Mouse (Mus musculus): ENCODE results near the gene Manf. TPM values are rescaled to one million over a fixed set of nuclear protein-coding genes. Genes with fewer than 3 reads are reported as not detected.

The Manf gene
- 99.2 and 161 TPM in 2 replicates for polyA plus RNA-seq (2012)

DNA sequence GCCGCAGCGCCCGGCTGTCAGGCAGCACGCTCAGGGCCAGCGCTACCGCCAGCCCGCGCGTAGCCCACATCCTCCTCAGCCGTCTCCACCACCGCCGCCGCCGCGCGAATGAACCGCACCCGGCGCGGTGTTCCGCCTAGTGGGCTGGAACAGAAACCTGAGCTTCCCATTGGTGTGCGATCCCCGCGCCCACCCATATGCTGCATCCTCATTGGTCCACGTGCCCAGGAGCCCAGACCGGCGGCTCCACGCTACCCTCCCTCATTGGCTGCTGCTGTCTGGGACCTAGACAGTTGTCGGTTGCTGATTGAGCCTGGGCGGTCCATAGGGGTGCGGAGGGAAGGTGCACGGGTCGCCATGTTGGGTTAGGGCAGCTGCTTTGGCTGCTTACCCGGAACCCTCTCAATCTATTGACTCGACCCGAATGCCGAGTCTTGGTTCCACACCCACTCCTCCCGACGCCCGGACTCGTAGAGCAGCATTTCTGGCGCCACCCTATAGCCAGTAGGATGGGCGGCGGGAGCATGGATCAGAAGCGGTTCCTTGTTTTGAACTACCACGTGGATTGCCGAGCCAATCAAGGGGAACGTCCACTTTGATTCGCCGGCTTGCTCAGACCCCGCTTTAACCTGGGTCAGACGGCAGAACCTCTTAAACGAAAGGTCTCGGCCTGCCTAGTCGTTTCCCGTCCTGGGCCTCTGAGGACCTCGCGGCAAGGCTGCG, at the start of gene Manf:
TSS of gene Manf (minus strand) at position 151 of the 723 bp plus-strand sequence.
- TF ChIP-seq GATA1 (IDR thresholded peaks at IDR 0.05; ENCODE audit: low read length): no peak

DNA sequence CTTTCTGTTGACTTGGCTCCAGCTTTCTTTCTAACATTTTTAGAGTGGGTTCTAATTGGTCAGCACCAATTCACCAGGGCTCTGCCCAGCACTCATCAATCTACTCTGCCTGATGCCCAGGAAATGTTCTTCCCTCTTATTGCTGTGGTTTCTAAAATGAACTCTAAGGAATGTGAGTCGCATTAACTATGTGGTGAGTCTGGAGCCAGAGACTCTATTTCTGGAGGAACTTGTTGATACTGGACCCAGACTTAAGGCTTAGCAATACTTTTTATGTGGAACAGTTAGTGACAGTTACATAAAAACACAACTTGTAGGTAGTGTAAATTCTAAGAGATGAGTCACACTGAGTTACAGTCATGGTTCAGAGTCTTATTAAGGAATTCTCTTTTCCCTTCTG, 43.2 kb upstream of the Manf start:
- no peak for TF ChIP-seq GATA1 (IDR thresholded peaks at IDR 0.05; ENCODE audit: low read length)

DNA sequence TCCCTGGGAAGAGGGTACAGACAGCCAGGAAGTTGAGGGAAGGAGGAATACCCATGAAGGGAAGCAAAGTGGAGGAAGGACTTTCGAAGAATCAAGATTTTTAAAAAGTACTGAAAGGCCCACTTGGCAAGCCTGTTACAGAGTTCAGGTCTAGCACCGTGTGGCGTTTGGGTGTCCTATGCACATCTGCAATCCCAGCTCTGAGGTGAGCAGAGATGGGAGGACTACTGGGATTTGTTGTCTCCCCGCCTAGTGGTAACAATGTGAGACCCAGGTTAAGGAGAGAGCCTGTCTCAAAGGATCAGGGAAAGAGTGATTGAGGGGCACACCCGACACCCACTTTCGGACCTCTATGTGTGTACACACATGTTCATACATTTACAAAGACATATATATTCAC, 23.1 kb upstream of the Manf start:
- no peak for TF ChIP-seq GATA1 (IDR thresholded peaks at IDR 0.05; ENCODE audit: low read length)

DNA sequence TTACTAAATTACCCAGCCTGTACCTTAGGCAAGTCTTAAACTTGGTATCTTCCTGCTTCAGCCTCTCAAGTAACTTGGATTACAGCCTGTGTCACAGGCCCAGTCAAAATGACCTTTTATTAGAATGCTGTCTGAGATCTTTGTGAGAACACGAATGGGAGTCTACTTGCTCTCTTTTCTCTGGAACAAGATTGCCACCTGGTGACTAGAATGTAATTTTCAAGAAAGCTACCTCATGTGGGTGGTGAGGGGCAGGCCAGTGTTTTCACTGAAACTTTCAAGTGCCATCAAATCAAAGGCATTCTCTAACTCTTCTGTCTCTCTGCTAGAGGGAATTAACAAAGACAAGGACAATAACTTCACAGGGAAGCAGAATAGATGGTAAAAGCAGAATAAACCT, 22.0 kb upstream of the Manf start:
- no peak for TF ChIP-seq GATA1 (IDR thresholded peaks at IDR 0.05; ENCODE audit: low read length)

DNA sequence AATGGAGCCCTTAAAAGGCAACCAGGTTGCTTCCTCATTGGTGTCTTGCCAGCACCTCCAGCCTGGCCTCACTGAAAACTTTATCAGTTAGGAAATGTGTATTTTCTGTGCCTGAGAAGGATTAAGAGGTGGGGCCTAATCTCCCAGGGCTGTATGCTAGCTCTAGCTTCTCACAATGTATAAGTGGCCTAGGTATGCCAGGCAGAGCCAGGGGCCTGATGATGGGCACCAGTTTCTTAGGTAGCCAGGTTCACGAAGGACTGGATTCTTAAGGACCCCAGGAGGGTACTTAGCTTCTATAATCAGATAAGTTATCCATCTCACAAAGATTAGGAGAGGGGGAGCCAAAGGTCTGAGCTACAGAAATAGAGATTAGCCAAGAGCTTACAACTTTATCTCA, 19.8 kb upstream of the Manf start:
- TF ChIP-seq GATA1 (IDR thresholded peaks at IDR 0.05; ENCODE audit: low read length): no peak

DNA sequence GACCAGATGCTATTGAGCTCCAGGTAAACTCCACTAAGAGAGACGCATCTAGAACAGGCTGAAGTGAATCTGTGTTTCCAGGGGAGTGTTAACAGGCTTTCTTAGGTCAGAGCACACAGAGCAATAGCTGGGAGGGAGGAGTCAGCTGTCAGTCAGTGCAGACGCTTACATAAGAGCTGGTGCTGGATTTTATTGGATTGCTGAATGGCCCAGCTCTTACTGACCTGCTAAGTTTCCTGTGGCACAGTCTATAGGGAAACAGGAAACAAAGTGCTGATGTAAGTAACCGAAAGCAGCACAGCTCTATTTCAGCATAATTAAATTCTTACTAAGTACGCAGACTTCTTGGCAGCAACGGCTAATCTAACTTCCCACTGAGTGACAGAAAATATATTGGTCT, 16.9 kb upstream of the Manf start:
- TF ChIP-seq GATA1 (IDR thresholded peaks at IDR 0.05; ENCODE audit: low read length): no peak

DNA sequence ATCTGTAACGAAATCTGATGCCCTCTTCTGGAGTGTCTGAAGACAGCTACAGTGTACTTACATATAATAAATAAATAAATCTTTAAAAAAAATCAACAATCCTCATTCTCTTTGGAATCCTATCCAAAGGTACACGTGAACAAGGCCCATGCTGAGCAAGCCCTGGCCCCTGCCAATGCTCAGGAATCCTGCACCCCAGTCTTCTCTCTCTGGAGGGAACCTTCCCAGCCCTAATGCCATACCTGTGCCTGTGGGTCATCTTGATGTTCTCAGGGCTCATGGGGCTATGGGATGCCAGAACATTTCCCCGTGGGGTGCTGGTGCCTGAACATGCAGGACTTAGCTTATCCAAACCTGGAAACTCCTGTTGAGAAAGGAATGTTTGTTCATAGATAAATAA, 16.4 kb upstream of the Manf start:
- TF ChIP-seq GATA1 (IDR thresholded peaks at IDR 0.05; ENCODE audit: low read length): no peak

DNA sequence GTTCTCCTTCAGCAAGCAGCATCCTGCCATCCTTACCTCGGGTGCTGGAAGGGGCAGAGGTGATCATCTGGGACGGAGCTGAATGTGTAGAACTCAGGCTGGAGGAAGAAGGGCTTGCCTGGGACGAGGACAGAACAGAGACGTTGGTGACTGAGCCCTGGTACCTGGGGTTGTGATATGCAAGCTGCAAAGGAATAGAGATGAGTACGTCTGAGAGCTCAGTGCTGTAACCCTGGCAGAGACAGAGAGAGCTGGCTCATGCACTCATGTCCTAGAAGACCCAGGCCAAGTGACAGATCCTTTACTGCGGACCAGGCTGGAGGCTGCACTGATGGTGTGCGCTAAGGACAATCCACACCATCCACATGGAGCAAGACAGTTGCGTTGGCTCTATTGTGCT, 14.8 kb upstream of the Manf start:
- TF ChIP-seq GATA1 (IDR thresholded peaks at IDR 0.05; ENCODE audit: low read length): no peak

DNA sequence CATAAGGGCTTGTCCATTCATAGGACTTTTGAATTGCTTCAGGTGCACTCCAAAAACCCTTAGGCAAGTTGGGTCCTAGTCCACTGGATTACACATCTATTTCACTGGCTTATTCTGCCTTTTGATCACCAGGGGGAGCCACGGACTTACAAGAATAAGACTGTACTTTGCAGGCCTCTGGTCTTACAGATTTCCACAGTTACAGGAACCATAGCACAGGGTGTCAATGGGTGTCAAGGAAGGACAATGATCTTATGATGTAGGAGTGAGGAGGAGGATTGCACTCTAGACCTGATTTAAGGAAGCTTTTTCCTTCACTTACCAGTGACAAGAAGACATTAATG, 12.0 kb upstream of the Manf start:
- no peak for TF ChIP-seq GATA1 (IDR thresholded peaks at IDR 0.05; ENCODE audit: low read length)

DNA sequence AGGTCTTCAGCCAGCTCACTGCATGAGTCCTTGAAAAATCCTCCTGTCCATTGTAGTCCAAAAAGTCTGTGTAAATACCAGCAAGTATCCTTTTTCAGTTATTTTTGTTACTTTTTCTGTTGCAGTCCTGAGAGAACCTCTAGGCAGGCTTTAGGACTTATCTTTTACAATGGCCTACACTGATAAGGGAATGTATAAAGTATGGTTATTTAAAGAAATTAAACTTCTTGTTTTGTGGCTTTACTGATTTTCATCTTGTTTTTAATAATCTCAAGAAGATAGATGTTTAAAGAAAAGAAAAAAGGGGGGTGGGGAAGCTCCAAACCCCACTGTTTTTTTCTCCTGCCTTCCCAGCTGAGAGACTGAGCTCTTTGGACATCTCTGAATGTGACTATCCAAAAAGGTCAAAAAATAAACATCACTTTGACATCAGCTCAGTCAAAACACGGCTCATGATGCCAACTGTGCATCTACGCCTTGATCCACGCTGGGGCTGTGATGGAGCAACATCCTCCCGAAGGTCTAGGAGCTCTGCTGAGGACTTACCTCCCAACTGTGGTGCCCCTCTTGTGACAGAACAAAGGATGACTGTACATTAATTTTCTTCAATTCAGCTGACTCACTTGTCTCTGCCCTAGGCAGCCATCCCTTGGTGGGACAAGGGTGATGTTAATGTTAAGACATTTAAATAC, 11.5 kb upstream of the Manf start:
- no peak for TF ChIP-seq GATA1 (IDR thresholded peaks at IDR 0.05; ENCODE audit: low read length)

DNA sequence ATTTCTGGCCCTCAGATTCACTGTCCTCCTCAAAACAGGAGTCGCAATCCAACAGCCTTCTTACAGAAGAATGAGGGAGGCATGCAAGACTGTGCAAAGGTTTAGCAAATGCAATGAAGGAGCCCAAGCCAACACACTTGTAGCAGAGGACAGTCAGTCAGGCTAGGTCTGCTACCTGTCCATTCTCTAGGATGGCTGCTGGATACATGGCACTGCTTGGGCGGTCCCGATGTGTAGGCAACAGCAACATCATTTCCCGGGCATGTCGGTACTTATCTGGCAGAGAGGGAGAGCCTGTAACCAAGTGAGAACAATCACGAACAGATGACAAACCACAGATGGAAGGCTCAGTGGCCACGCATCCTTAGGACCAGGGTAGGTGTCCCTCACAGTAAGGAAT, 9.8 kb upstream of the Manf start:
- no peak for TF ChIP-seq GATA1 (IDR thresholded peaks at IDR 0.05; ENCODE audit: low read length)

DNA sequence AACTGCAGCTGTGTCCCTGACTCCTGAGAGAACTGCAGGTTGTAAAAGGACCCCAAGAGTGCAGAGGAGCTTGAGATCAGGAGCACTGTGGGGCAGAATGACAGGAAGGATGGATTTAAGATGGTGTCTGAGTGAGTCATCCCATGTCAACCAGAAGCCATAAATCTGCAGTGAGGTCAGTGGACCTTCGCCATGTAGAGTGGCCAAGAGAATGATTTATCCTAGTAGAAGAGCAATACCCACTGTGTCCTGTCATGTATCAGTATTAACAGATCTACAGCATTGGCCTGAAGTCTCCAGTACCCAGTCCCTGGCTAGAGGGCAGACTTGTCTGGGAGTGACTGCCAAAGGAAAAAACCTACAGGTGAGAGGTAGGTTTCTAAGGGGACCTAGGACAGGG, 7.1 kb upstream of the Manf start:
- TF ChIP-seq GATA1 (IDR thresholded peaks at IDR 0.05; ENCODE audit: low read length): no peak

DNA sequence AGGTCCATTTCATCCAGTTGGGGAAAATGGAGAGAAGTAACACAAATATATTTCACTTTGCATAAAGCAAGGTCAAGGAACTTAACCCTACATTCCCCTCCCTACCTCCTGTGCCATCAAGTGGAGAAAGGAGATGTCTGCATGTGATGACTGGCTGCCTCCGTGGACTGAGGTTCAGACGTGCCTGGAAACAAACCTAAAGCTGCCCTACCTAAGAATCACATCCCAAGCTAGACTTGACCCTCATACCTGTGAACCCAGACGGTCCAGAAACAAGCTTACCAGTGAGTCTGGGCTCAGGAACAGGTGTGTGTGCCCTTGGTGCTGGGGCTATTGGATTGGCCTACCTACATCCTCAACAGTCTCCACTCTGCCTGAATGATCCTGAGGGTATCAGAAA, 1.5 kb upstream of the Manf start:
- no peak for TF ChIP-seq GATA1 (IDR thresholded peaks at IDR 0.05; ENCODE audit: low read length)

DNA sequence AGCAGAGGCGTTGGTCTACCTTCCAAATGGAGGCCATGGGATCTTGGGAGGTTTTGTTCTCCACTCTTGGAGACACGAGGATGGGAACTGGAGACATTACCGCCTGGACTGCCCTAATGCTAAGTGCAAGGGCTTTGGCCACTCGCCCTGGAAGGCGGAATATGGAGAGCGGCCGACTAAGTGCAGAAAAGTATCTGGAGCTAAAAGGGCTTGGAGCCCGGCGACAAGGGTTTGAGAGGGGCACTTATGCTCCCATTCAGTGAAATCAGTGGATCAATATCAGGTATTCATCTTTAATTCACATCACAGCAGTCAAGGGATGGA, 735 bp upstream of the Manf start:
- no peak for TF ChIP-seq GATA1 (IDR thresholded peaks at IDR 0.05; ENCODE audit: low read length)

DNA sequence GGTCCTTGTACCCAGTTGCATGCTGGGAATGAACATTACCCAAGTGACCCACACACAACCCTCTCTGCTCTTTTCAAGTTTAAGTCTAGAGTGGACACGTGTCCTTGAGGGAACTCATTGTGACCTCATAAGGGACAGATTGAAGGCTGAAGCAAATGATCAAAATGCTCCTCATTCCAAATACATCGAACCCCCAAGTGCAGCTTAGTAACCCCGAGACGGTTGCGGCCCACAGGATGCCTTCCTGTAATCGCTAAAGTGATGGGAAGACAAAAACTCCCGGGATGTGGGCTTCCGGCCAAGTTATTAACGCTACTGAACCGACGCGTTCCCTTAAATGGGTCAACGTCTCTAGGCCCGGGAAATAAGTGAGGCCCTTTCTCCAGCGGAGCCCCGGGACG, 438 bp downstream of the Manf start:
- no peak for TF ChIP-seq GATA1 (IDR thresholded peaks at IDR 0.05; ENCODE audit: low read length)

DNA sequence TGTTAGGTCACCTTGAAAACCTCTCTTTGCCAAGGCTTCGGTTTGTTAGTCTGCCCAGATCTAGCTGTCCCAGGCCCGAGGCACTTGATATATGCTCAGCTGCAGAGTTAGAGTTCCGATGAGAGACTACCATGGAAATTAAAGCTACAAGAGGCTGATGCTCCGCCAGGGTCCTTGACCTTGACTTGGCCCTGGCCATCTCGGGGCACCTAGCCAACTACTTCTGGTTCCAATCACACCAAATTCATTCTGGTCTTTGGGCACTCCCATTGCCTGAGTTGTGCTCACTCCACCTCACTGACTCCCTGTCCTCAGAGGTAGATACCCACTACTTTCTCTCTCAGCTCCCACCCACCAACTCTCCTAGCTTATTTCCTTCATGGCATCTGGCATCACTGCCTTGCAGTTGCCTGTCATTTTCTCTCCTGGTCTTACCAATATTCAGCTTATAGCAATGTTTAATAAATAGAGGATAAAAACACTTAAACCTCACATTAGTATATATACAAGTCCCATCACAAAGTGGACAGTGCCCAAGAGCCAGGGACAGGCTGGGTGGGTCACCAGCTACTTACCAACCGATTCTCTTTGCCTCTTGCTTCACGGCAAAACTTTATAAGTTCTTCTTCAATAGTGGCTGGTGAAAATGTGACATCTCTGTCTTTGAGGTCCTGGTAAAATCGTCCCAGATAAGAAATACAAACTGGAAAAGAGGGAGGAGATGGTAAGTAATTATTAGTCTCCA, 1.1 kb downstream of the Manf start:
- TF ChIP-seq GATA1 (IDR thresholded peaks at IDR 0.05; ENCODE audit: low read length): no peak

DNA sequence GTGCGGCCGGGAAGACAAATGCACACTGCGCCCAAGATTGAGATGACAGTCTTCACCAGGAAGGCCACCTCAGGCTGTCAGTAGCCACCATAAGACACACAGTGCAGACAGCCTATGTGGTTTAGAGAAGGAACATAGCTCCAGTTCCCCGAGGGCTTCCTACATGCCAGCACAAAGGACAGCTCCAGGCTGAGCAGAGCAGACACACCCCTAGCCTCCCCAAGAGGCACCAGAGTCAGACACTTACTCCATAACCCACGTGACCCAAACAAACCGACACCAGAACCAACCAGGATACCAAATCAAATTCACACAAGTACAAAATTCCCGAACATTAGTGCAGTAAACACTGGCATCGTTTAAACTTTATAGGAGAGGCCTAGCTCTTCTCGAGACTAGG, 2.5 kb downstream of the Manf start:
- TF ChIP-seq GATA1 (IDR thresholded peaks at IDR 0.05; ENCODE audit: low read length): no peak

All from G1E-ER4 (cell line).